ENCODE assay signal across 11 mouse cellular contexts in the genomic region with DNA sequence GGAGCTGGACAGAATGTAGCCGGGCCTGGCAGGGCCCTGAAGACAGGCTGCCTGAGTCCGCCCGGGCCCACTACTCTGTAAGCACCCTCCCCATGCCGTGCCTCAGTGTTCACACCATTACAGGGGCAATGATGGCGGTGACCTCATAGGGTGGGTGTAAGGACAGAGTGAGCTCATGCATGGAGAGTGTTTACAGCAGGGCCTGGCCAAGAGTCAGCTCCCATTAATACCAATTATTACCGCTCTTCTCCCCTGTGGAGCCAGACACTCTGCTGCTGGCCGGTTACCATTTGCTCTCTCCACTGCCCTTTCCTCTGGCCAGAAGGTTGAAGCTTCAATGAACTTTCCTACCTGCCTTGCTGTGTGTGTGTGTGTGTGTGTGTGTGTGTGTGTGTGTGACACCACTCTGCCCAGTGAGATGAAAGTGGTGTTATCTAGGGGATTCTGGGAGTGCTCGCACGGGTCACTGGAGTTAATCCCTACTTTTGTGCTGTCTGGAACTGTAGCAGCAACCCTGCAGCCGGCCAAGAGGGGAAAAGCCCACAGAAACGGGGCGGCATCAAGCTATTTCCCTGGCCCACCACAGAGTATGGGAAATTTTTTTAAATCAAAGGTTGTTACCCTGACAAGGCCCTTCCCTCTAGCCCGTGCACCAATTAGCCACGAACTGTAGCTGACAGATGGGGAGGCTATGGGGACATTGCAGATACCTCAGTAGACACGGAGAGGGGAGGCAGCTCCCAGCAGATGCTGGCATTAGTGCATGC.
DNase-seq lines count a peak whose midpoint lies in the region; ATAC-seq lines count a peak whose summit lies in the region.
"Had no signal": no experiment of that assay in that cellular context is flagged by ENCODE, and none has a peak within 500 bp of the region (broad histone marks: within the 10 kb centered on the region; RNA-seq: fewer than 3 reads in every experiment).

No protein-coding gene starts in this region.

- peak; percentile 44; the same call in 1 of the 2 replicates for ATAC-seq in kidney, embryonic 14.5 days (ENCODE audit: low FRiP score, low TSS enrichment)
- peak; percentile 44; the same call in 1 of the 2 replicates for ATAC-seq in embryonic facial prominence, embryonic 12.5 days (ENCODE audit: insufficient number of reproducible peaks, insufficient read depth, low FRiP score, low TSS enrichment)
- peak; percentile 41; the same call in 1 of the 2 replicates for ATAC-seq in hindbrain, embryonic 13.5 days (ENCODE audit: low FRiP score)
- ATAC-seq in neural tube, embryonic 13.5 days (ENCODE audit: low read depth): peak; percentile 41; the same call in 1 of the 2 replicates
- ATAC-seq in CD4-positive, CD25-positive, alpha-beta regulatory T cell, adult 4 months: no peak

- intact Hi-C loops in left cerebral cortex, postnatal 25 days (cut with DNase I): no loop called here

- H3K27me3 ChIP-seq in kidney, embryonic 14.5 days (ENCODE audit: control insufficient read depth, insufficient read depth, low read length): no peaks in the 10 kb centered on the region
- no peaks in the 10 kb centered on the region for H3K27me3 ChIP-seq in embryonic facial prominence, embryonic 12.5 days
- H3K27me3 ChIP-seq in hindbrain, embryonic 13.5 days: no peaks in the 10 kb centered on the region
- no peaks in the 10 kb centered on the region for H3K27me3 ChIP-seq in neural tube, embryonic 13.5 days

- H3K4me2 ChIP-seq in kidney, embryonic 14.5 days (replicated peaks; ENCODE audit: low read depth, low read length): no peak overlapping the region
- H3K4me2 ChIP-seq in embryonic facial prominence, embryonic 12.5 days (replicated peaks): no peak overlapping the region
- H3K4me2 ChIP-seq in hindbrain, embryonic 13.5 days: no peak overlapping the region
- H3K4me2 ChIP-seq in neural tube, embryonic 13.5 days: no peak overlapping the region; the same call in 1 of the 2 replicates
- H3K4me2 ChIP-seq: heart, embryonic 15.5 days had no signal

- no peaks in the 10 kb centered on the region for H3K9me3 ChIP-seq in kidney, embryonic 14.5 days (ENCODE audit: control insufficient read depth, low read length)
- H3K9me3 ChIP-seq in embryonic facial prominence, embryonic 12.5 days: no peaks in the 10 kb centered on the region
- no peaks in the 10 kb centered on the region for H3K9me3 ChIP-seq in hindbrain, embryonic 13.5 days
- H3K9me3 ChIP-seq in neural tube, embryonic 13.5 days: no peaks in the 10 kb centered on the region
- H3K9me3 ChIP-seq: heart, embryonic 15.5 days had no signal

- 48% methylated on average over 15 of the region's 15 CpGs for WGBS in kidney, embryonic 14.5 days
- WGBS in embryonic facial prominence, embryonic 12.5 days: 48% methylated on average over 15 of the region's 15 CpGs
- WGBS in hindbrain, embryonic 13.5 days: 27% methylated on average over 15 of the region's 15 CpGs
- WGBS in neural tube, embryonic 13.5 days: 30% methylated on average over 15 of the region's 15 CpGs

- no peak overlapping the region for H3K9ac ChIP-seq in kidney, embryonic 14.5 days (ENCODE audit: low read depth, low read length)
- no peak overlapping the region for H3K9ac ChIP-seq in embryonic facial prominence, embryonic 12.5 days
- H3K9ac ChIP-seq in hindbrain, embryonic 13.5 days: peak overlapping the region; percentile 40; the same call in 1 of the 2 replicates
- H3K9ac ChIP-seq in neural tube, embryonic 13.5 days: no peak overlapping the region
- H3K9ac ChIP-seq: heart, embryonic 15.5 days had no signal

- no peak overlapping the region for H3K4me3 ChIP-seq in kidney, embryonic 14.5 days (ENCODE audit: low read length)
- no peak overlapping the region for H3K4me3 ChIP-seq in embryonic facial prominence, embryonic 12.5 days
- no peak overlapping the region for H3K4me3 ChIP-seq in hindbrain, embryonic 13.5 days
- H3K4me3 ChIP-seq in neural tube, embryonic 13.5 days: no peak overlapping the region
- H3K4me3 ChIP-seq: heart, embryonic 15.5 days had no signal

- H3K4me1 ChIP-seq in kidney, embryonic 14.5 days (ENCODE audit: control insufficient read depth, insufficient read depth, low read length): peaks cover 23% of the 10 kb centered on the region
- peaks cover 17% of the 10 kb centered on the region for H3K4me1 ChIP-seq in embryonic facial prominence, embryonic 12.5 days
- H3K4me1 ChIP-seq in hindbrain, embryonic 13.5 days (replicated peaks): peaks cover 45% of the 10 kb centered on the region
- H3K4me1 ChIP-seq in neural tube, embryonic 13.5 days (replicated peaks): peaks cover 46% of the 10 kb centered on the region

- no peak overlapping the region for H3K27ac ChIP-seq in kidney, embryonic 14.5 days (ENCODE audit: low read depth, low read length)
- H3K27ac ChIP-seq in embryonic facial prominence, embryonic 12.5 days: no peak overlapping the region
- no peak overlapping the region for H3K27ac ChIP-seq in hindbrain, embryonic 13.5 days
- no peak overlapping the region for H3K27ac ChIP-seq in neural tube, embryonic 13.5 days (replicated peaks)
- H3K27ac ChIP-seq: heart, embryonic 15.5 days had no signal

- no peak for DNase-seq in kidney, postnatal 14 days
- DNase-seq in left cerebral cortex, postnatal 25 days (ENCODE audit: low spot score in 2 of 2): no peak
- DNase-seq in layer of hippocampus, postnatal 25 days (ENCODE audit: extremely low spot score in 1 of 2, low spot score in 1 of 2): no peak
- DNase-seq: adrenal gland, postnatal 14 days; layer of hippocampus, postnatal 36 days had no signal

- no peaks in the 10 kb centered on the region for H3K36me3 ChIP-seq in kidney, embryonic 14.5 days (ENCODE audit: control insufficient read depth, insufficient read depth, low read length)
- no peaks in the 10 kb centered on the region for H3K36me3 ChIP-seq in embryonic facial prominence, embryonic 12.5 days
- H3K36me3 ChIP-seq in hindbrain, embryonic 13.5 days: no peaks in the 10 kb centered on the region
- H3K36me3 ChIP-seq in neural tube, embryonic 13.5 days: no peaks in the 10 kb centered on the region
- H3K36me3 ChIP-seq: heart, embryonic 15.5 days had no signal
